Comparison of ENCODE assay signal across 14 mouse cellular contexts in genomic region chr3:145478446-145478845, GRCm38 (mm10).
"Had no signal": no experiment of that assay in that cellular context is flagged by ENCODE, and none has a peak within 500 bp of the region (broad histone marks: within the 10 kb centered on the region; RNA-seq: fewer than 3 reads in every experiment).

No protein-coding gene starts in this region.

- H3K9me3 ChIP-seq: limb, embryonic 10.5 days; liver, embryonic 15.5 days; midbrain, embryonic 12.5 days; neural tube, embryonic 13.5 days had no signal

- H3K4me3 ChIP-seq: left cerebral cortex, adult 2 months; limb, embryonic 10.5 days; liver, embryonic 15.5 days; midbrain, embryonic 12.5 days; neural tube, embryonic 13.5 days had no signal

- H3K27ac ChIP-seq: kidney, postnatal 0 days; left cerebral cortex, adult 2 months; limb, embryonic 10.5 days; liver, embryonic 15.5 days; midbrain, embryonic 12.5 days; neural tube, embryonic 13.5 days had no signal

- H3K27me3 ChIP-seq: liver, embryonic 15.5 days; midbrain, embryonic 12.5 days; neural tube, embryonic 13.5 days had no signal

- H3K36me3 ChIP-seq: limb, embryonic 10.5 days; liver, embryonic 15.5 days; midbrain, embryonic 12.5 days; neural tube, embryonic 13.5 days had no signal

- H3K4me2 ChIP-seq: liver, embryonic 11.5 days; liver, embryonic 15.5 days; lung, embryonic 14.5 days; midbrain, embryonic 12.5 days; neural tube, embryonic 13.5 days had no signal

- DNase-seq: lung, embryonic 14.5 days; retina, postnatal 1 day; right cerebral cortex, postnatal 4 days; spleen, adult 18-20 months; thymus, adult 18-20 months; thymus, postnatal 14 days had no signal

- H3K9ac ChIP-seq: liver, embryonic 15.5 days; lung, embryonic 14.5 days; midbrain, embryonic 12.5 days; neural tube, embryonic 13.5 days had no signal

- ATAC-seq: midbrain, embryonic 16.5 days had no signal

- H3K4me1 ChIP-seq: limb, embryonic 10.5 days; liver, embryonic 15.5 days; neural tube, embryonic 13.5 days had no signal
